Mouse (Mus musculus): ENCODE measurements around the gene Wipi1. TPM values are rescaled to one million over a fixed set of nuclear protein-coding genes. Genes with fewer than 3 reads are reported as not detected.

The Wipi1 gene
- polyA plus RNA-seq, 1 experiment from 2014 or later: 12.4 TPM

DNA sequence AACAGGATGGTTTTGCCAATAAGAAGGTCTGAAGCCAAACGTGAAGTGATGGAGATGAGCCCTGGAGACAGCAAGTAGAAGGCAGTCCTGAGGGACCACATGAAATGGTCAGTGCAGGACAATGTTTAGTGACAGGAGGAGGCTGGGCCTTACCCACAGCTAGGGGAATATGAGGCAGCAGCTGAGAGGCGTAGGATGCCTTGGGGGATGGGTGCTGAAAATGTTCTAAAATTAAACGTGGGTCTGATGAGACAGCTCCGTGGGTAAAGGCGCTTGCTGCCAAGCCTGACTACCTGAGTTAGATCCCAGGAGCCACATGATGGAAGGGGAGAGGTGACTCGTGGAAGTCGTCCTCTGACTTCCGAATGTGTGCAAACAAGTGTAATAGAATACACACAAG is 21.8 kb downstream of the Wipi1 start:
- ATAC-seq (ENCODE audit: low FRiP score): no peak
- Histone ChIP-seq H3K4me1 (ENCODE audit: control insufficient read depth, insufficient read depth, low read length) (no peaks in the 10 kb centered on the region), H3K27me3 (ENCODE audit: control insufficient read depth, insufficient read depth, low read length) (no peaks in the 10 kb centered on the region), H3K4me3 (ENCODE audit: low read depth, low read length) (no peak overlapping the region), H3K9me3 (ENCODE audit: control insufficient read depth, low read length) (no peaks in the 10 kb centered on the region), H3K36me3 (ENCODE audit: control insufficient read depth, insufficient read depth, low read length) (no peaks in the 10 kb centered on the region), H3K4me2 (no peak overlapping the region), H3K9ac (ENCODE audit: low read length) (no peak overlapping the region), H3K27ac (ENCODE audit: low read depth, low read length) (no peak overlapping the region)
- no peak for DNase-seq (ENCODE audit: low spot score, missing footprints)
- 89% methylated on average over 8 of the region's 8 CpGs for WGBS

DNA sequence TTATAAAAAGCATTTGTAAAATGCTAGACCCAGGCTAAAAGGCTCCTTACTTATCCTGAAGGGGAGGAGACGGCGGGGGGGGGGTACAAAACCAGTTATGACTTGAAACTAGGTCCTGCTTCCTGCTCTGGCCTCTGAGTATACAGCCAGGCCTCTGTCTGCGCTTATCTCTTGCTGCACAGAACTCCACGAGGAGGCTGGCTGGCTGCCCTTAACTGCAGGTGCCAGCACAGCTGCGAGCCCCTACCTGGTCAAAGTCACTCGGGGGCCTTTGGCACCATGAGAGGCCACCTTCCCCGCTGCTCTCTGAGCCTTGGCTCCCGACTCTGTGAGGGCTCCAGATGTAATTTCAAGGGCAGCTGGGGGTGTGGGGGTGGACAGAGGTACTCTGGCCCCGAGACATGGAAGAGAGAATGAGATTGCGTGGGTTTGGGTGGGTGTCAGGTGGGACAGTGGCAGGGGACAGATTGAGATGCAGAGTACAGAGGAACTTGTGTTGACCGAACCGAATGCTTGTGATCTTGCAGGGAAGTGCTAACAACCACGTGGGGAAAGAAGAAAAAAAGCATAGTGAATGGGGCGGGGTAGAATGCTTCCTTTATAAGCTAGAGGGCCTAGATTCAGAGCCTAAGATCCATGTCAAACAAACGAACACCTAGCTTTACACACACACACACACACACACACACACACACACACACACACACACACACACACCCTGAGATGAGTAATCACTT is 24.0 kb downstream of the Wipi1 start:
- Histone ChIP-seq H3K4me2 (no peak overlapping the region), H3K27me3 (ENCODE audit: control insufficient read depth, insufficient read depth, low read length) (no peaks in the 10 kb centered on the region), H3K36me3 (ENCODE audit: control insufficient read depth, insufficient read depth, low read length) (no peaks in the 10 kb centered on the region), H3K9ac (ENCODE audit: low read length) (no peak overlapping the region), H3K4me3 (ENCODE audit: low read depth, low read length) (no peak overlapping the region), H3K9me3 (ENCODE audit: control insufficient read depth, low read length) (no peaks in the 10 kb centered on the region), H3K4me1 (ENCODE audit: control insufficient read depth, insufficient read depth, low read length) (peaks cover 1% of the 10 kb centered on the region; the same call in 1 of the 2 replicates), H3K27ac (ENCODE audit: low read depth, low read length) (no peak overlapping the region)
- ATAC-seq (ENCODE audit: low FRiP score): no peak
- DNase-seq (ENCODE audit: low spot score, missing footprints): no peak
- WGBS: 80% methylated on average over 15 of the region's 15 CpGs

DNA sequence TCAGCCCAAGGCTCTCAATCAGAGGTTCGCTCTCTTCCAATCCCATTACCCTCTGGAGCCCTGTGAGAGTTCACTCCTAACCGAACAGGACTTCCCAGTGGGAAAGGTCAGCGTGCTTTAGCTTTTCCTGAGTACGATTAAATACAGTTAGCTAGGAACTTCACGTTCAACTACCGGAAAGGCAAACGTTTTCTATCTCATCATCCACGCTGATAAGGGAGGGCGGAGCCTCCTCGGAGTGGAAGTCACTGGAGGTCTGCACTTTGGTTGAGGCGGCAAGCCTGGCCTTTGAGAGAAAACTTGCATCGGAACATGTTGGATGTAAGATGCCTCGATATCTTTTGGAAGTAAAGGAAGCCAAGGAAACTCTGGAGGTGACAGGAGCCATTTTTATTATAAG is 24.7 kb downstream of the Wipi1 start:
- Histone ChIP-seq H3K27ac (ENCODE audit: low read depth, low read length) (no peak overlapping the region), H3K9me3 (ENCODE audit: control insufficient read depth, low read length) (no peaks in the 10 kb centered on the region), H3K4me3 (ENCODE audit: low read depth, low read length) (no peak overlapping the region), H3K4me2 (no peak overlapping the region), H3K36me3 (ENCODE audit: control insufficient read depth, insufficient read depth, low read length) (no peaks in the 10 kb centered on the region), H3K9ac (ENCODE audit: low read length) (no peak overlapping the region), H3K27me3 (ENCODE audit: control insufficient read depth, insufficient read depth, low read length) (no peaks in the 10 kb centered on the region), H3K4me1 (ENCODE audit: control insufficient read depth, insufficient read depth, low read length) (peaks cover 5% of the 10 kb centered on the region)
- ATAC-seq (ENCODE audit: low FRiP score): no peak
- 66% methylated on average over 13 of the region's 13 CpGs for WGBS
- DNase-seq (ENCODE audit: low spot score, missing footprints): no peak

DNA sequence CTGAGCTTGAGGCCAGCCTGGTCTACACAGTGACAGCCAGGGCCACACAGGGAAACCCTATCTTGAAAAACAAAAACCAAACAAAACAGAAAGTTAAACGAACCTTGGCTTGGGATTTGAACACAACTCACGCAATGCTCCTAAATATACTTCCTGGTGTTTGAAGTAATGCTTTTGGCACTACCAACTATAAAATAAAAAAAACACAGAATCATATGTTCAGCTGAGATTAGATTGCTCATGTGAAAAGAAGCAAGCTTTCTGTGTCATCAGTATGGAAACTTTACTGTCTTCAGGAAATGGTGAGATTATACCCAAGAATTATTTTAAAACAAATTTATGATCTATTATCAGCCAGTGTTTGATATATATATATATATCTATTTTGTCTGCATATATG is 25.3 kb downstream of the Wipi1 start:
- Histone ChIP-seq H3K36me3 (ENCODE audit: control insufficient read depth, insufficient read depth, low read length) (no peaks in the 10 kb centered on the region), H3K9ac (ENCODE audit: low read length) (no peak overlapping the region), H3K4me1 (ENCODE audit: control insufficient read depth, insufficient read depth, low read length) (peaks cover 5% of the 10 kb centered on the region), H3K4me2 (no peak overlapping the region), H3K9me3 (ENCODE audit: control insufficient read depth, low read length) (no peaks in the 10 kb centered on the region), H3K27ac (ENCODE audit: low read depth, low read length) (no peak overlapping the region), H3K4me3 (ENCODE audit: low read depth, low read length) (no peak overlapping the region), H3K27me3 (ENCODE audit: control insufficient read depth, insufficient read depth, low read length) (no peaks in the 10 kb centered on the region)
- 78% methylated on average over 2 of the region's 2 CpGs for WGBS
- DNase-seq (ENCODE audit: low spot score, missing footprints) (no peak), ATAC-seq (ENCODE audit: low FRiP score) (no peak)

DNA sequence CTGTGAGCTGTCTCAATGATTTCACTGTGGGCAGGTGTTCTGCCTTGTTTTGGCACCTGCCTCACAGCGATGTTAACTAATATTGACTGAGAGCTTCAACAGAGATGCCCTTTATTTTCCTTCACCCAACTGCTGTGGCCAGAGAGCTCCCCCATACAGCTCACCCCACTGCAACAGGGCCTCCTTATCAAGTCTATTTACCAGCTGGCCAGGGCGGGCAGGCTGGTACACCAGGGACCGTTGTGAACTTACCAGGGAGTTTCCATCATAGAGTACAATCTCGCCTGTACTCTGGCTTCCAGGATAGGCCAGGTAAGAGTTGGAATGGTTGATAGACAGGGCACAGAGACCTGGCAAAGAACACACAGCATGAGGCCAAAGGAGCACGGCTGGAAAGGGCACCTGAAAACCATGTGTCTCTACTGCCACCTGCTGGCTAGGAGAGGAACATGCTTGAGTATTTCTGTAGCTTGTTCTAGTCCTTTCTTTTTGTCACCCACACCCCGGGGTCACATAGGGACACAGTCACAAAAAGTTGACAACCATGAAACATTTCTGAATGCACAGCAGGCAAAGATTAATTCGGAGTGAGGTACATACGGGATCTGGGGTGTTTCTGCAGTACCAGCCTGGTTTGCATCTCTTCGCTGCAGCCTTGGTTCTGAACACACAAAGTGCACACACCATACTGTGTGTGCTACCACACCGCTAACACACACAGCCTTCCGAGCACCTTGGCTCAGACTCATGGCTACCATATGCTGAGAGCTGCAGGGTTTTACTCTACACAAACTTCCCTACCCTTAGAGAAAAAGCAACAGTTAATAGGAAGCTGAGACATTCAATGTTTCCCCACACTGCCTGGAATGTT is 26.7 kb downstream of the Wipi1 start:
- peaks cover 5% of the 10 kb centered on the region for H3K4me1 ChIP-seq (ENCODE audit: control insufficient read depth, insufficient read depth, low read length)
- H3K9ac ChIP-seq (ENCODE audit: low read length): no peak overlapping the region
- no peaks in the 10 kb centered on the region for H3K27me3 ChIP-seq (ENCODE audit: control insufficient read depth, insufficient read depth, low read length)
- ATAC-seq (ENCODE audit: low FRiP score) (peak; percentile 69), DNase-seq (ENCODE audit: low spot score, missing footprints) (peak; percentile 96)
- no peaks in the 10 kb centered on the region for H3K9me3 ChIP-seq (ENCODE audit: control insufficient read depth, low read length)
- WGBS: 52% methylated on average over 11 of the region's 11 CpGs
- no peak overlapping the region for H3K27ac ChIP-seq (ENCODE audit: low read depth, low read length)
- no peaks in the 10 kb centered on the region for H3K36me3 ChIP-seq (ENCODE audit: control insufficient read depth, insufficient read depth, low read length)
- no peak overlapping the region for H3K4me3 ChIP-seq (ENCODE audit: low read depth, low read length)
- no peak overlapping the region for H3K4me2 ChIP-seq

DNA sequence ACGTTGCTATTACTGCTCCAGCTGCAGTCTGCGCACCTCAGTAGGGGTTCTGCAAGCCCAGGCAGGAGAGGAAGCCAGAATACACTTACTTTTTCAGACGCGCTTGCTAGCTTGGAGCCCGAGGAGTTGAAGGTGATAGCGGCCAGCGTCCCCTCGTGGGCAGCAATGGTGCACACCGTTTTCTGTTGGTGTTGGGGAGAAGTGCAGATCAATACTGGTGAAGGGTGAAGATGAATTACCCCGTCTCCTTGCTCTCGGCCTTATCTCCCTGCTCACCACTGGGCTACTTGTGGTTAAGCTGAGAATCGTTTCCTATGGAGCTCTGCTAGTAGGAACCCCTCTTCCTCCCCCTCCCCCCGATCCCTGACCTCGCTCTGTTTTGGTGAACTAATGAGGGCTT is 27.8 kb downstream of the Wipi1 start:
- DNase-seq (ENCODE audit: low spot score, missing footprints): no peak
- H3K27me3 ChIP-seq (ENCODE audit: control insufficient read depth, insufficient read depth, low read length): no peaks in the 10 kb centered on the region
- H3K9ac ChIP-seq (ENCODE audit: low read length): no peak overlapping the region
- H3K4me3 ChIP-seq (ENCODE audit: low read depth, low read length): no peak overlapping the region
- no peak overlapping the region for H3K4me2 ChIP-seq
- no peak for ATAC-seq (ENCODE audit: low FRiP score)
- H3K27ac ChIP-seq (ENCODE audit: low read depth, low read length): no peak overlapping the region
- WGBS: 82% methylated on average over 14 of the region's 14 CpGs
- no peaks in the 10 kb centered on the region for H3K9me3 ChIP-seq (ENCODE audit: control insufficient read depth, low read length)
- H3K36me3 ChIP-seq (ENCODE audit: control insufficient read depth, insufficient read depth, low read length): no peaks in the 10 kb centered on the region
- peaks cover 5% of the 10 kb centered on the region for H3K4me1 ChIP-seq (ENCODE audit: control insufficient read depth, insufficient read depth, low read length)

DNA sequence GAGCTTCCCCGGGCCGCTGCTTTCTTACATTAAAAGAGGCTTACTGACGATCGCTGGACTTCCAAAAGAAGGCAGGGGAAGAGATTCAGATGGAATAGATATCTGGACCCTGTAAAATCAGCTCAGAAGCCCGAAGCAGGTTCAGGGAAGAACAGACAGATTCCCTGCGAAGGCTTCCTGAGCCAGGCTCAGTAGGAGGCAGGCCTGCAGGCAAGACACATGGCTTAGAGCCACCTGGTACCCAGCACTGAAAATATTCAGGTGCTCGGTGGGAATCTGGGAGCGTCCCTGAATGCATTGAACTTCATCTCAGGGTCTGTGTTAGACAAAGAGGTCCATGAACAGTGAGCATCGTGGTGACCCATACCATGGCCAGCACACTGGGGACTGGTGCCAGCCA is 31.8 kb downstream of the Wipi1 start:
- H3K4me1 ChIP-seq (ENCODE audit: control insufficient read depth, insufficient read depth, low read length): peaks cover 5% of the 10 kb centered on the region
- H3K9me3 ChIP-seq (ENCODE audit: control insufficient read depth, low read length): no peaks in the 10 kb centered on the region
- ATAC-seq (ENCODE audit: low FRiP score) (no peak), DNase-seq (ENCODE audit: low spot score, missing footprints) (no peak)
- H3K4me2 ChIP-seq: no peak overlapping the region
- H3K36me3 ChIP-seq (ENCODE audit: control insufficient read depth, insufficient read depth, low read length): no peaks in the 10 kb centered on the region
- 90% methylated on average over 9 of the region's 9 CpGs for WGBS
- no peak overlapping the region for H3K27ac ChIP-seq (ENCODE audit: low read depth, low read length)
- no peak overlapping the region for H3K9ac ChIP-seq (ENCODE audit: low read length)
- no peak overlapping the region for H3K4me3 ChIP-seq (ENCODE audit: low read depth, low read length)
- no peaks in the 10 kb centered on the region for H3K27me3 ChIP-seq (ENCODE audit: control insufficient read depth, insufficient read depth, low read length)

DNA sequence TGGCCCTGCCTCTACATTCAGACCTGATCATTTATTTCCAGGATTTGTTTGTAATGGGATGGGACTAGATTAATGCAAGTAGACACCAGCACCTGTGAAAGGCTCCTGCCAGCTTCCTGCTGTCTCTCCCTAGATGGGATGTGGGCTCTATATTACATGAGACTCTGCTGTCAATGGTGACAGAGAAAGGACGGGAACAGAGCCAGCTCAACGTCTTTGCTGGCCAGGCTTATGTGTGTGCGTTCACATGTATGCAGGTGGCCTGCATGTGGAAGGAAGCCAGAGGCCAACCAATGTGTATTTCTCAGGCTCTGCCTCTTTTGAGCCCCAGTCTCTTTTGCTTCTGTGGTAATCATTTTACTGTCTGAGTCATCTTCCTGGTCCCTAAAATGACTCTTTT is 33.2 kb downstream of the Wipi1 start:
- DNase-seq (ENCODE audit: low spot score, missing footprints) (no peak), ATAC-seq (ENCODE audit: low FRiP score) (no peak)
- Histone ChIP-seq H3K9ac (ENCODE audit: low read length) (no peak overlapping the region), H3K4me1 (ENCODE audit: control insufficient read depth, insufficient read depth, low read length) (peaks cover 5% of the 10 kb centered on the region), H3K27ac (ENCODE audit: low read depth, low read length) (no peak overlapping the region), H3K36me3 (ENCODE audit: control insufficient read depth, insufficient read depth, low read length) (no peaks in the 10 kb centered on the region), H3K4me3 (ENCODE audit: low read depth, low read length) (no peak overlapping the region), H3K9me3 (ENCODE audit: control insufficient read depth, low read length) (no peaks in the 10 kb centered on the region), H3K4me2 (no peak overlapping the region), H3K27me3 (ENCODE audit: control insufficient read depth, insufficient read depth, low read length) (no peaks in the 10 kb centered on the region)
- WGBS: 80% methylated on average over 3 of the region's 3 CpGs

DNA sequence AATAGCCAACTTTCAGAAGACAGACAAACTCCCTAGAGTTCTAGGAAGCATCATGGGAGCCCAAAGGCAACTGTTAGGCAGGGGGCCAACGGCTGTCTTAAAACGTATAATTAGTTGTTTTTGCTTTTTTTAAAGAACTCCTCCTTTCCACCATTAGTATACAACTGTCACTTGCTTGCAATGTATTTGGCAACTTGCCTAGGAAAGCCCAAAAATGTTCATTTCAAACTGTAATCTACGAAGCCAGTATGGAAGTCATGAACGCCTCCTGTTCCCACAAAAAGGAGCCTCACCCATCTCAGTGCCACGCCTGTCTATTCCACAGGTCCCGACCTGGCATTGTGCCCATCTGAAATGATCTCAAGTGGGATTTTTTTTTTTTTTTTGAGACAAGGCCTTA is 35.9 kb downstream of the Wipi1 start:
- ATAC-seq (ENCODE audit: low FRiP score) (no peak), DNase-seq (ENCODE audit: low spot score, missing footprints) (no peak)
- Histone ChIP-seq H3K27me3 (ENCODE audit: control insufficient read depth, insufficient read depth, low read length) (no peaks in the 10 kb centered on the region), H3K9me3 (ENCODE audit: control insufficient read depth, low read length) (no peaks in the 10 kb centered on the region), H3K4me3 (ENCODE audit: low read depth, low read length) (no peak overlapping the region), H3K4me1 (ENCODE audit: control insufficient read depth, insufficient read depth, low read length) (no peaks in the 10 kb centered on the region), H3K4me2 (no peak overlapping the region), H3K9ac (ENCODE audit: low read length) (no peak overlapping the region), H3K27ac (ENCODE audit: low read depth, low read length) (no peak overlapping the region), H3K36me3 (ENCODE audit: control insufficient read depth, insufficient read depth, low read length) (no peaks in the 10 kb centered on the region)
- 90% methylated on average over 6 of the region's 6 CpGs for WGBS

All from midbrain, embryonic 11.5 days (tissue).